Mouse (Mus musculus) lung, adult 2 months (tissue): ENCODE results near the gene Esrrg. TPM values are rescaled to one million over a fixed set of nuclear protein-coding genes. Genes with fewer than 3 reads are reported as not detected.

ENCODE experiments used
- DNase-seq: peaks from one replicate; pipeline ENCODE4 v3.0.0; 2022
- H3K4me1 ChIP-seq: fragments of 200-500 bp; 2 replicates; pipeline ENCODE4 v1.6.1; 2011; ENCODE audit warnings: low read length; ENCODE audit not compliant: control insufficient read depth, insufficient read depth
- H3K4me3 ChIP-seq: fragments of 200-500 bp; replicated peaks from 2 replicates; pipeline ENCODE3; 2011; ENCODE audit warnings: low read depth, mild to moderate bottlenecking, control low read depth, low read length; ENCODE audit errors: extremely low read depth
- CTCF ChIP-seq: fragments of 200-500 bp; IDR thresholded peaks from 2 replicates; pipeline ENCODE4 v1.5.1; 2011; ENCODE audit warnings: mild to moderate bottlenecking, low read length, control low read depth; ENCODE audit not compliant: insufficient read depth
- POLR2A ChIP-seq: fragments of 200-500 bp; IDR thresholded peaks from 2 replicates; pipeline ENCODE4 v1.6.1; 2011; ENCODE audit warnings: low read depth, mild to moderate bottlenecking, control low read depth, low read length, borderline replicate concordance; ENCODE audit errors: extremely low read depth
- WGBS: fragments of 180-500 bp; shearing (Covaris S2); methylation state at CpG from one replicate; pipeline ENCODE4 v1.1.7; 2018; 5-methylcytosine and 5-hydroxymethylcytosine counted together
- polyA plus RNA-seq: library from polyadenylated mRNA; depleted of rRNA; stranded (reverse); fragments of >200 nt; gene quantifications from 2 replicates; pipeline ENCODE4 v1.2.3, GENCODE M21; 2012

The Esrrg gene
- polyA plus RNA-seq, 1 experiment = 1.3 TPM

GRCm38 (mm10) chr1:188136126-188136525, 527.5 kb downstream of the Esrrg start:
- Histone ChIP-seq H3K4me1 (no peaks in the 10 kb centered on the region; the same call in 1 of the 2 replicates), H3K4me3 (no peak overlapping the region)
- WGBS = 47% methylated on average over 5 of the region's 5 CpGs
- TF ChIP-seq CTCF (no peak), POLR2A (no peak)
- DNase-seq = no peak

GRCm38 (mm10) chr1:188139473-188139872, 530.9 kb downstream of the Esrrg start:
- 52% methylated on average over 4 of the region's 4 CpGs for WGBS
- no peak for DNase-seq
- TF ChIP-seq POLR2A (no peak), CTCF (no peak)
- Histone ChIP-seq H3K4me1 (no peaks in the 10 kb centered on the region; the same call in 1 of the 2 replicates), H3K4me3 (no peak overlapping the region)

- WGBS = 57% methylated on average over 4 of the region's 4 CpGs
- H3K4me1 ChIP-seq = no peaks in the 10 kb centered on the region; the same call in 1 of the 2 replicates
These were observed 531.6 kb downstream of the Esrrg start for GRCm38 (mm10) chr1:188140221-188140620.

GRCm38 (mm10) chr1:188147381-188148156, 539.0 kb downstream of the Esrrg start:
- DNase-seq = no peak
- TF ChIP-seq POLR2A (no peak), CTCF (no peak)
- no peaks in the 10 kb centered on the region for H3K4me1 ChIP-seq
- no peak overlapping the region for H3K4me3 ChIP-seq
- WGBS = 73% methylated on average over 12 of the region's 12 CpGs

More at GRCm38 (mm10) chr1:188140221-188140620, 531.6 kb downstream of the Esrrg start:
- no peak for DNase-seq
- H3K4me3 ChIP-seq = no peak overlapping the region
- TF ChIP-seq POLR2A (no peak), CTCF (no peak)

GRCm38 (mm10) chr1:188151066-188151465, 542.5 kb downstream of the Esrrg start:
- 96% methylated on average over 8 of the region's 8 CpGs for WGBS
- TF ChIP-seq CTCF = no peak
- no peak for TF ChIP-seq POLR2A
- no peak for DNase-seq
- no peaks in the 10 kb centered on the region for H3K4me1 ChIP-seq
- no peak overlapping the region for H3K4me3 ChIP-seq

- 94% methylated on average over 2 of the region's 2 CpGs for WGBS
- DNase-seq = no peak
- Histone ChIP-seq H3K4me1 (no peaks in the 10 kb centered on the region), H3K4me3 (no peak overlapping the region)
- no peak for TF ChIP-seq CTCF
- TF ChIP-seq POLR2A = no peak
These were observed 543.4 kb downstream of the Esrrg start for GRCm38 (mm10) chr1:188152011-188152410.

GRCm38 (mm10) chr1:188153665-188154064, 545.1 kb downstream of the Esrrg start:
- TF ChIP-seq CTCF = no peak
- no peak for TF ChIP-seq POLR2A
- Histone ChIP-seq H3K4me1 (no peaks in the 10 kb centered on the region), H3K4me3 (no peak overlapping the region)
- no peak for DNase-seq
- 82% methylated on average over 2 of the region's 2 CpGs for WGBS

- no peak for TF ChIP-seq POLR2A
- TF ChIP-seq CTCF = no peak
- WGBS = 62% methylated on average over 14 of the region's 14 CpGs
- DNase-seq = no peak
- H3K4me1 ChIP-seq = no peaks in the 10 kb centered on the region
- H3K4me3 ChIP-seq = no peak overlapping the region
These were observed 546.0 kb downstream of the Esrrg start for GRCm38 (mm10) chr1:188154466-188155110.

- DNase-seq = no peak
- H3K4me3 ChIP-seq = no peak overlapping the region
- TF ChIP-seq CTCF (no peak), POLR2A (no peak)
- H3K4me1 ChIP-seq = no peaks in the 10 kb centered on the region
- WGBS = 85% methylated on average over 22 of the region's 22 CpGs
These were observed 546.7 kb downstream of the Esrrg start for GRCm38 (mm10) chr1:188155135-188155779.
